Mouse (Mus musculus): ENCODE data around the gene Acot7. TPM values are rescaled to one million over a fixed set of nuclear protein-coding genes. Genes with fewer than 3 reads are reported as not detected.

Gene Acot7
- total and polyA plus RNA-seq, 2 experiments, result 9.3 to 18.4 TPM

- DNase-seq (ENCODE audit: extremely low read depth, low read depth, low spot score), result no peak
- Histone ChIP-seq H3K4me1 (ENCODE audit: control insufficient read depth, insufficient read depth, low read length) (no peaks in the 10 kb centered on the region), H3K27me3 (ENCODE audit: control insufficient read depth, insufficient read depth, low read length) (peaks cover 10% of the 10 kb centered on the region; the same call in 1 of the 2 replicates), H3K27ac (replicated peaks; ENCODE audit: insufficient read depth, low read depth, low read length) (no peak overlapping the region), H3K4me3 (ENCODE audit: insufficient read depth, low read depth, low read length) (no peak overlapping the region), H3K9ac (ENCODE audit: low read depth, low read length) (no peak overlapping the region), H3K79me2 (ENCODE audit: control insufficient read depth, insufficient read depth, low read length) (no peaks in the 10 kb centered on the region), H3K36me3 (ENCODE audit: control insufficient read depth, insufficient read depth, low read length) (peaks cover 3% of the 10 kb centered on the region; the same call in 1 of the 2 replicates)
- WGBS, result 84% methylated on average over 9 of the region's 9 CpGs
- TF ChIP-seq POLR2A (IDR thresholded peaks at IDR 0.05; ENCODE audit: extremely low read depth, insufficient read depth, low read length) (no peak), CTCF (IDR thresholded peaks at IDR 0.05; ENCODE audit: low read depth, low read length) (no peak)
Measured at GRCm38 (mm10) chr4:152307542-152307941, 129.6 kb downstream of the Acot7 start.

GRCm38 (mm10) chr4:152312186-152312585 lies 134.3 kb downstream of the Acot7 start:
- no peak for DNase-seq (ENCODE audit: extremely low read depth, low read depth, low spot score)
- Histone ChIP-seq H3K4me3 (ENCODE audit: insufficient read depth, low read depth, low read length) (no peak overlapping the region), H3K27me3 (ENCODE audit: control insufficient read depth, insufficient read depth, low read length) (peaks cover 14% of the 10 kb centered on the region; the same call in 1 of the 2 replicates), H3K27ac (replicated peaks; ENCODE audit: insufficient read depth, low read depth, low read length) (no peak overlapping the region), H3K9ac (ENCODE audit: low read depth, low read length) (no peak overlapping the region), H3K79me2 (ENCODE audit: control insufficient read depth, insufficient read depth, low read length) (no peaks in the 10 kb centered on the region), H3K36me3 (ENCODE audit: control insufficient read depth, insufficient read depth, low read length) (no peaks in the 10 kb centered on the region), H3K4me1 (ENCODE audit: control insufficient read depth, insufficient read depth, low read length) (no peaks in the 10 kb centered on the region)
- TF ChIP-seq POLR2A (IDR thresholded peaks at IDR 0.05; ENCODE audit: extremely low read depth, insufficient read depth, low read length), result no peak
- TF ChIP-seq CTCF (IDR thresholded peaks at IDR 0.05; ENCODE audit: low read depth, low read length), result no peak
- WGBS, result 6% methylated on average over 14 of the region's 14 CpGs

- DNase-seq (ENCODE audit: extremely low read depth, low read depth, low spot score), result no peak
- Histone ChIP-seq H3K27ac (replicated peaks; ENCODE audit: insufficient read depth, low read depth, low read length) (no peak overlapping the region), H3K79me2 (ENCODE audit: control insufficient read depth, insufficient read depth, low read length) (no peaks in the 10 kb centered on the region), H3K27me3 (ENCODE audit: control insufficient read depth, insufficient read depth, low read length) (peaks cover 14% of the 10 kb centered on the region; the same call in 1 of the 2 replicates), H3K4me3 (ENCODE audit: insufficient read depth, low read depth, low read length) (no peak overlapping the region), H3K4me1 (ENCODE audit: control insufficient read depth, insufficient read depth, low read length) (no peaks in the 10 kb centered on the region), H3K36me3 (ENCODE audit: control insufficient read depth, insufficient read depth, low read length) (no peaks in the 10 kb centered on the region), H3K9ac (ENCODE audit: low read depth, low read length) (no peak overlapping the region)
- 2% methylated on average over 29 of the region's 29 CpGs for WGBS
- TF ChIP-seq POLR2A (IDR thresholded peaks at IDR 0.05; ENCODE audit: extremely low read depth, insufficient read depth, low read length) (no peak), CTCF (IDR thresholded peaks at IDR 0.05; ENCODE audit: low read depth, low read length) (no peak)
Measured at GRCm38 (mm10) chr4:152313211-152313632, 135.3 kb downstream of the Acot7 start.

- H3K9ac ChIP-seq (ENCODE audit: low read depth, low read length), result no peak overlapping the region
- TF ChIP-seq CTCF (IDR thresholded peaks at IDR 0.05; ENCODE audit: low read depth, low read length), result no peak
- H3K27me3 ChIP-seq (ENCODE audit: control insufficient read depth, insufficient read depth, low read length), result peaks cover 14% of the 10 kb centered on the region; the same call in 1 of the 2 replicates
- H3K4me3 ChIP-seq (ENCODE audit: insufficient read depth, low read depth, low read length), result no peak overlapping the region
- no peak overlapping the region for H3K27ac ChIP-seq (replicated peaks; ENCODE audit: insufficient read depth, low read depth, low read length)
- no peak for DNase-seq (ENCODE audit: extremely low read depth, low read depth, low spot score)
- H3K79me2 ChIP-seq (ENCODE audit: control insufficient read depth, insufficient read depth, low read length), result no peaks in the 10 kb centered on the region
- H3K36me3 ChIP-seq (ENCODE audit: control insufficient read depth, insufficient read depth, low read length), result no peaks in the 10 kb centered on the region
- H3K4me1 ChIP-seq (ENCODE audit: control insufficient read depth, insufficient read depth, low read length), result peaks cover 3% of the 10 kb centered on the region; the same call in 1 of the 2 replicates
Measured at GRCm38 (mm10) chr4:152313934-152314333, 136.0 kb downstream of the Acot7 start.

- H3K4me1 ChIP-seq (ENCODE audit: control insufficient read depth, insufficient read depth, low read length), result peaks cover 3% of the 10 kb centered on the region; the same call in 1 of the 2 replicates
- no peaks in the 10 kb centered on the region for H3K36me3 ChIP-seq (ENCODE audit: control insufficient read depth, insufficient read depth, low read length)
- no peaks in the 10 kb centered on the region for H3K79me2 ChIP-seq (ENCODE audit: control insufficient read depth, insufficient read depth, low read length)
- DNase-seq (ENCODE audit: extremely low read depth, low read depth, low spot score), result no peak
- H3K27me3 ChIP-seq (ENCODE audit: control insufficient read depth, insufficient read depth, low read length), result peaks cover 14% of the 10 kb centered on the region; the same call in 1 of the 2 replicates
- H3K9ac ChIP-seq (ENCODE audit: low read depth, low read length), result no peak overlapping the region
- TF ChIP-seq CTCF (IDR thresholded peaks at IDR 0.05; ENCODE audit: low read depth, low read length) (no peak), POLR2A (IDR thresholded peaks at IDR 0.05; ENCODE audit: extremely low read depth, insufficient read depth, low read length) (no peak)
- H3K4me3 ChIP-seq (ENCODE audit: insufficient read depth, low read depth, low read length), result no peak overlapping the region
- WGBS, result 3% methylated on average over 43 of the region's 43 CpGs
- no peak overlapping the region for H3K27ac ChIP-seq (replicated peaks; ENCODE audit: insufficient read depth, low read depth, low read length)
Measured at GRCm38 (mm10) chr4:152315498-152316213, 137.7 kb downstream of the Acot7 start.

GRCm38 (mm10) chr4:152317631-152318033 lies 139.7 kb downstream of the Acot7 start:
- no peak for TF ChIP-seq POLR2A (IDR thresholded peaks at IDR 0.05; ENCODE audit: extremely low read depth, insufficient read depth, low read length)
- TF ChIP-seq CTCF (IDR thresholded peaks at IDR 0.05; ENCODE audit: low read depth, low read length), result no peak
- no peak overlapping the region for H3K9ac ChIP-seq (ENCODE audit: low read depth, low read length)
- H3K4me3 ChIP-seq (ENCODE audit: insufficient read depth, low read depth, low read length), result no peak overlapping the region
- no peaks in the 10 kb centered on the region for H3K79me2 ChIP-seq (ENCODE audit: control insufficient read depth, insufficient read depth, low read length)
- H3K36me3 ChIP-seq (ENCODE audit: control insufficient read depth, insufficient read depth, low read length), result no peaks in the 10 kb centered on the region
- peaks cover 3% of the 10 kb centered on the region; the same call in 1 of the 2 replicates for H3K4me1 ChIP-seq (ENCODE audit: control insufficient read depth, insufficient read depth, low read length)
- no peak for DNase-seq (ENCODE audit: extremely low read depth, low read depth, low spot score)
- WGBS, result 85% methylated on average over 6 of the region's 6 CpGs
- peaks cover 4% of the 10 kb centered on the region; the same call in 1 of the 2 replicates for H3K27me3 ChIP-seq (ENCODE audit: control insufficient read depth, insufficient read depth, low read length)
- no peak overlapping the region for H3K27ac ChIP-seq (replicated peaks; ENCODE audit: insufficient read depth, low read depth, low read length)
